Mouse (Mus musculus) cerebellum, postnatal 14 days (tissue): ENCODE data around the gene Samhd1.
A peak's percentile ranks its signal among the peaks of the same experiment; 100 is the strongest.
"Not testable (repeated sequence)": the region's sequence is repeated elsewhere in the genome, so short reads cannot be mapped to it uniquely, and the experiment has no call there.

Experiments
- DNase-seq, 2 experiments: peaks; one replicate each; pipeline ENCODE4 v3.0.0; 2021; ENCODE audit warnings: mixed read lengths in 2 of 2

The Samhd1 gene

GRCm38 (mm10) chr2:157135014-157135413, at the start of gene Samhd1:
Gene Samhd1 (minus strand): TSS chr2:157135265.
- DNase-seq: peak; percentile 90 to 95

- DNase-seq: no peak
Observed at GRCm38 (mm10) chr2:157178167-157178566, 43.1 kb upstream of the Samhd1 start.

GRCm38 (mm10) chr2:157176248-157176647, 41.2 kb upstream of the Samhd1 start:
- DNase-seq: no peak

- DNase-seq: no peak
Observed at GRCm38 (mm10) chr2:157174416-157174815, 39.4 kb upstream of the Samhd1 start.

GRCm38 (mm10) chr2:157173555-157173954, 38.5 kb upstream of the Samhd1 start:
- no peak for DNase-seq

GRCm38 (mm10) chr2:157172984-157173383, 37.9 kb upstream of the Samhd1 start:
- no peak for DNase-seq

- no peak for DNase-seq
Observed at GRCm38 (mm10) chr2:157170626-157171025, 35.6 kb upstream of the Samhd1 start.

GRCm38 (mm10) chr2:157170166-157170565, 35.1 kb upstream of the Samhd1 start:
- no peak for DNase-seq

GRCm38 (mm10) chr2:157166371-157167080, 31.5 kb upstream of the Samhd1 start:
- DNase-seq: no peak

- DNase-seq: not testable (repeated sequence)
Observed at GRCm38 (mm10) chr2:157165312-157166224, 30.5 kb upstream of the Samhd1 start.

GRCm38 (mm10) chr2:157164101-157164500, 29.0 kb upstream of the Samhd1 start:
- no peak for DNase-seq

GRCm38 (mm10) chr2:157156079-157156478, 21.0 kb upstream of the Samhd1 start:
- DNase-seq: no peak

GRCm38 (mm10) chr2:157153235-157153634, 18.2 kb upstream of the Samhd1 start:
- no peak for DNase-seq

GRCm38 (mm10) chr2:157148417-157148816, 13.4 kb upstream of the Samhd1 start:
- no peak for DNase-seq

GRCm38 (mm10) chr2:157147397-157148020, 12.4 kb upstream of the Samhd1 start:
- DNase-seq: no peak

- DNase-seq: no peak
Observed at GRCm38 (mm10) chr2:157145173-157145572, 10.1 kb upstream of the Samhd1 start.

- no peak for DNase-seq
Observed at GRCm38 (mm10) chr2:157144132-157144531, 9.1 kb upstream of the Samhd1 start.

GRCm38 (mm10) chr2:157141962-157142361, 6.9 kb upstream of the Samhd1 start:
- DNase-seq: no peak

- DNase-seq: no peak
Observed at GRCm38 (mm10) chr2:157139251-157139802, 4.3 kb upstream of the Samhd1 start.

GRCm38 (mm10) chr2:157138808-157139207, 3.7 kb upstream of the Samhd1 start:
- DNase-seq: no peak

GRCm38 (mm10) chr2:157137959-157138731, 3.1 kb upstream of the Samhd1 start:
- no peak for DNase-seq

GRCm38 (mm10) chr2:157136646-157137045, 1.6 kb upstream of the Samhd1 start:
- no peak for DNase-seq
